Mouse (Mus musculus): Measurements from ENCODE around the gene Prkar1b. TPM values are rescaled to one million over a fixed set of nuclear protein-coding genes. Genes with fewer than 3 reads are reported as not detected.
A peak's percentile ranks its signal among the peaks of the same experiment; 100 is the strongest.

Prkar1b gene
- polyA plus RNA-seq (2017; shearing (Covaris generic)) = 1 to 10 TPM; 2.6 to 5.4 TPM

DNA sequence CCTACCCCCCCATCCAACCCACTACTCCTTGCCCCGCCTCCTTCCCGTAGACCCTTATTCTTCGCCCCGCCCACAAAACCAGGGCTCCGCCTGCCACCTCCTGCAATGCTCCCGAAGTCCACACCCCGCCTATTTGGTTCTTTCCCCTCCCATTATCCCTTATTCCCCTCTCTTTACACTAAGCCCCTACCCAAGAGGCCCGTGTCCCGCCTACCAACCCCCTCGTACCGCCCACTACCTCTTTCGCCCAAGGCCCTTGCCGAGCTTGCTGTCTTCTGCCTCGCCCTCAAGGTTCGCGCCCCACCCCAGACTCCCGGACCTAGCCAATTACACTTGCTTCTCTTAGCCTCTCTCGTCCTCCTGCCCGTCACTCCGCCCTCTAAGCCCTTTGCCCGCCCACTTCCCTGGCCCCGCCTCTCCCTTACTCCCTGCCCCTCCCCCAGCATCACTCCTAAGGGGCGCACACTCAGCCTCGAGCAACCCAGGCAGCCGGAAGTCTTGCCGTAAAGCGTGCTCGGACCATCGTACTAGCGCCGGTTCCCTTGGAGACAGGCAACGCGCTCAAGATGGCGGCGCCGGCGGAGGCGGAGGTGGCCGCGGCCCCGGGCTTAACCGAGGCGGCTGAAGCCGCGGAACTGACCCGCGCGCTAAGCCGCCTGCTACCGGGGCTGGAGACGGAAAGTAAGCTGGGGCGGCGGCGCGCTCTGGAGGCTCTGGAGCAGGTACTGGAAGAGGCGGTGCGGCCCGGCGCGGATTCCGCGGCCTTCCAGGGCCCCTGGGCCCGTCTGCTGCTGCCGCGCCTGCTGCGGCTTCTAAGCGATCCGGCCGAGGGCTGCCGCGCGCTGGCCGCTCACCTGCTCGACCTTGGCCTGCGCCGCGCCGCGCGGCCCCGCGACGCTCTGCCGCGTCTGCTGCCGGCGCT, at the start of gene Prkar1b, which contains the start of gene Dnaaf5:
Gene Prkar1b (minus strand): TSS at position 321 of the 922 bp plus-strand sequence.
Gene Dnaaf5 (plus strand): TSS at position 543 of the 922 bp plus-strand sequence.
- ATAC-seq = peak; percentile 95

DNA sequence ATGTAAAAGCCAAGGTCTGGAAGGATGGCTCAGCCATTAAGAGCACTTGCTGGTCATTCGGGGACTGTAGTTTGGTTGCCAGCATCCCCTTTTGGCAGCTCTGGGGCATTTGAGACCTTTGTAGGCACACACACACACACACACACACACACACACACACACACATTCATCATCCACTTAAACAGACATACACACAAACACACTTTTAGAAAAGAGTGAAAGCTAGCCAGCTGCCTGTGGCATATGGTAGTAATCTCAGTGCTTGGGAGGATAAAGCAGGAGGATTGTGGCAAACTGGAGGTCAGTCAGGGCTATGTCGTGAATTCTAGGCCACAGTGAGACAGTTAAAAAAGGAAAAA, 49.8 kb upstream of the Prkar1b start:
- no peak for ATAC-seq

GRCm38 (mm10) chr5:139198779-139199178, 49.0 kb upstream of the Prkar1b start:
- no peak for ATAC-seq

GRCm38 (mm10) chr5:139190958-139191357, 41.2 kb upstream of the Prkar1b start:
- no peak for ATAC-seq

- no peak for ATAC-seq
Observed at GRCm38 (mm10) chr5:139189726-139190125, 39.9 kb upstream of the Prkar1b start.

GRCm38 (mm10) chr5:139184897-139185296, 35.1 kb upstream of the Prkar1b start:
- no peak for ATAC-seq

GRCm38 (mm10) chr5:139183601-139184000, 33.8 kb upstream of the Prkar1b start:
- no peak for ATAC-seq

DNA sequence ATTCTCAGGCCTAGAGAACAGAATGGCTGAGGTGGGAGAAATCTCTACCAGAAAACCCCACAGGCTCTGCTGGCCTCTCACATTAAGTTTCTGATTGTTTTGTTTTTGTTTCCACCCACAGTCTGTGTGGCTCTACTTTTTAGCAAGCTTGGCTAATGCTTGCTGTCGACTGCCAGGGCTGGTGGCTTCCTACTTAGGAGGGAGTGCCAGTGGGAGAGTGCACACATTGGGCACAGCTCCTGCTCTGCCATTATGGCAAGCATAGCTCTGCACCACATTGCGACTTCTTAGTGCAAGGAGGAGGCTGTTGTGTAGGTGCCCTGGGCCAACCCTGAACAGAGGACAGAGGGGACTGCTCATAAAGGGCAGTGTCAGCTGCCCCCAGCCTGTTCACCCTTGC, 33.3 kb upstream of the Prkar1b start:
- ATAC-seq = no peak

- ATAC-seq = peak; percentile 71
Observed at GRCm38 (mm10) chr5:139178895-139179631, 29.3 kb upstream of the Prkar1b start.

GRCm38 (mm10) chr5:139174556-139175547, 25.1 kb upstream of the Prkar1b start:
- ATAC-seq = peak; percentile 51

DNA sequence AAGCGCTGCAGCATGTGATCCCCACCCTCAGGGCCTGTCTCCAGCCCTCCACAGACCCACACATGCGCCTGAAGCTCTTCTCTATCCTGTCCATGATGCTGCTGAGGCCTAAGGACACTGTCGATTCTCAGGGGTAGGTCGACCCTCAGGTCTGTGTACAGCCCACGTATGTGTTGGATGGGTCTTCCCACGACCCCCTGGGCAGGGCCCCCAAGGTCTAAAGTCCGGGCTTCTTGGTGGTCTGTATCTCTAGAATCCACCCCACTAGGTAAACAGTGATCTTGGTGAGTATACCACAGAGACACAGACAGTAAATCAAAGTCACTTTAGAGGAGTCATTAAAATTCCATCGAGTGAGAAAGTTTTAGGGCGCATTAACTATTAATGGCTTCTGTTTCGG, 24.3 kb upstream of the Prkar1b start:
- no peak for ATAC-seq

DNA sequence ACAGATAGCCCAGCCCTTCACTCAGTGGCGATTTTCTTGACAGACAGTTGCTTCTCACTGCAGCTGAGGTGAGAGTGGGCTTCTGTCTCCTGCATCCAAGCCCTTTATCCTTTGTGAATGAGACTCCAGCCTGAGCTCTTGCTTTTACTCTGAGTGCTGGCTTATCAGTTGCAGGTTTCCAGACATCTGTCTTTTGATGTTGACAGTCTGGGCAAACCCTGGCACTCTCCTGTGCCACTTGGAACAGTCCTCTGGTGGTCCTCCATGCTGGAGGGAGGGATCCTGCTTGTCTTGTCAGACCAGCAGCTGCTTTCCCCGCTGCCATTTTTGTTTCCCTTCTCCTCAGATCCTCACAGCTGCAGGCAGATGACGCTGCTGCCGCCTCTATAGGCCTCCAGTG, 22.1 kb upstream of the Prkar1b start:
- ATAC-seq = no peak

GRCm38 (mm10) chr5:139167548-139167947, 17.7 kb upstream of the Prkar1b start:
- ATAC-seq = no peak

DNA sequence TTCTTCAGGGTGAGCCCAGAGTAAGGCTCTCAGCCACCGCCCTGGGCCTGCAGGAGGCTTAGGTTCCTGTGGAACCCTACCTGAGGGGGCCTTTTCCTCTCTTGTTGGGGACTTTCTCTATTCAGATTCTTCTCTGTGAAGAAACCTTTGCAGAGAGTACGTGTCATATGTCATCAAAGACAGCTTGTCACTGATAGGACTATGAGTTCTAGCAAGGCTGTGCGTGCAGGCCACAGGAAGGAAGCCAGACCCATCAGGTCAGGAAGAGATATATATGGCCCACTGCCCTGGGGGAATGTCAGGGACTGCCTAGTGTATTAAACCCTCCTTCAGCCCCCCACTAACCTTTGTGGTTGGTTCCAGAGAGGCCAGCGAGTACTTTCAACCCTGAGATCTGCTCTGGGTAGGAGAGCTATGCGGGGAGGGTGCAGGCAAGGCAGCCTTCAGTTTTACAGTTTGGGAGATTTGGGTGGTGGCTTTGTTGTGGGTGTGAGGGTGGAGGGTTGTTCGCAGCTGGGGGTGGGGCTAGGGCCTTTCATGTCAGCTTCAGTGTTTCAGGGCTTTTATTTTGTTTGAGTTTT, 17.1 kb upstream of the Prkar1b start:
- ATAC-seq = peak; percentile 92

DNA sequence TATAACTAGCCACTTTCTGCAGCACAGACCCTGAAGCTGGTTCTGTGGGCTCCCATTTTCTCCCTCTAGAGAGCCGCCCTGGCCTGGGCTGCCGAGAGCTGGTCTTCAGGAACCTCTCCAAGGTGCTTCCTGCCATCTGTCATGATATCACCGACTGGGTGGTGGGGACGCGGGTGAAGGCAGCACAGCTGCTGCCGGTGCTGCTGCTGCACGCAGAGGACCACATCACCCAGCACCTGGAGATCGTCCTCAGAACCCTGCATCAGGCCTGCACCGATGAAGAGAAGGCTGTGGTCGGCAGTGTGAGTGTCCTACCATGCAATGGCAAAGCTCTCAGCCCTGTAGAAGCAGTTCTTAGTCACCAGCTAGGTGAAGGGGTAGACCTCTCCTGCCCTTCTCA, 11.8 kb upstream of the Prkar1b start:
- ATAC-seq = no peak

DNA sequence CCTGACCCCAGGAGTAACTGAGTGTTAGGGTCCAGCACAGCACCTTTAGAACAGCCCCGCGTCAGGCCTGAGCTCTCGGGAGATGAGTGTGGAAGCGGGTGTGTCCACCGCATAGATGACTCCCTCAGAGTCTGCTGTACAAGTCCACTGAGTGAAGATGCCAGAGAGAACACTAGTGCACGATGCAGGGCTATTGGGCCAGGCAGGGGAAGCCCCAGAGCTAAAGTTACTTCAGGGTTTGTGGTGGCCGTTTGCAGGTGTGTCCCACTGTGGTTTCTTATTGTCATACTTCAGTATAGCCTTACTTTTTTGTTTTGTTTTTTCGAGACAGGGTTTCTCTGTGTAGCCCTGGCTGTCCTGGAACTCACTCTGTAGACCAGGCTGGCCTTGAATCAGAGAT, 11.1 kb upstream of the Prkar1b start:
- peak; percentile 38 for ATAC-seq

- no peak for ATAC-seq
Observed at GRCm38 (mm10) chr5:139150603-139151031, 816 bp upstream of the Prkar1b start.

- ATAC-seq = no peak
Observed at GRCm38 (mm10) chr5:139149006-139149672, 662 bp downstream of the Prkar1b start.

DNA sequence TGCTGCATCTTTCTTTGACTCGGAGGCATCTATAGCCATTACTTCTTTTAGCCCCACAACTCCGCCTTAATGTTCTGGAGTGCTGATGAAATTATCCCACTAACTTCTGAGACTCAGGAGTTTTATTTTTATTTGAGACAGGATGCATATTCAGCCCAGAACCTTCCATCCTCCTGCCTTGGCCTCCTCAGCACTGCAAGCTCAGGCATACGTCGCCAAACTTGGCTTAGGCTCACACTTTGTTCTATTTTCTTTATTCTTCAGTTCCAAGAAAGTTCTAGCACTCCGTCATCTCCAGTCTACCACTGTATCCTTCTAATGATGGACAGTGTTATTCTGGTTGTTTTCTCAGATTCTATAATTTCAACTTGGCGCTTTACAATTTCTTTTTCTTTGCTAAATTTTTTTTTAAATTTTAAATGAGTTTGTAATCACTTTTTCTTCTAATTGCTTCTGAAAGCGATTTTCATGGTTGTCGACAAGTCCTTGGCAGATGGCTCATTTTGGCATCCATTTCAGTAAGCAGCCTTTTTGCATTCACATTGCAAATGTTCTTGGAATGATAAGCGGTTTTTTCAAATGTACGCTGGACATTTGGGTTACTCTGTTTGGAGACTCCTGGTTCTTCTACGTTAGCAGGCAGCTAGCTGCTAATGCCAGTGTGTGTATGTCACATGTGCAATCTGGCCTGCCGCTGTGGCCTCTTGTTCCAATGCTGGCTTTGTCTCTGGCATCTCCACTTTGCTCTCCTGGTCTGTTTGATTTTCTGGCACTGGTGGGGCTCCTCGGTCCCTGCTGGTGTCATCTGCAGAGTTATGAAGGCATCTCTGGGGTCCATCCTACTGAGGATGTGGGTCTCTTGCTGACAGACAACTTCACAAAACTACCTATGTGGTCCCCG, 2.4 kb downstream of the Prkar1b start:
- ATAC-seq = no peak

DNA sequence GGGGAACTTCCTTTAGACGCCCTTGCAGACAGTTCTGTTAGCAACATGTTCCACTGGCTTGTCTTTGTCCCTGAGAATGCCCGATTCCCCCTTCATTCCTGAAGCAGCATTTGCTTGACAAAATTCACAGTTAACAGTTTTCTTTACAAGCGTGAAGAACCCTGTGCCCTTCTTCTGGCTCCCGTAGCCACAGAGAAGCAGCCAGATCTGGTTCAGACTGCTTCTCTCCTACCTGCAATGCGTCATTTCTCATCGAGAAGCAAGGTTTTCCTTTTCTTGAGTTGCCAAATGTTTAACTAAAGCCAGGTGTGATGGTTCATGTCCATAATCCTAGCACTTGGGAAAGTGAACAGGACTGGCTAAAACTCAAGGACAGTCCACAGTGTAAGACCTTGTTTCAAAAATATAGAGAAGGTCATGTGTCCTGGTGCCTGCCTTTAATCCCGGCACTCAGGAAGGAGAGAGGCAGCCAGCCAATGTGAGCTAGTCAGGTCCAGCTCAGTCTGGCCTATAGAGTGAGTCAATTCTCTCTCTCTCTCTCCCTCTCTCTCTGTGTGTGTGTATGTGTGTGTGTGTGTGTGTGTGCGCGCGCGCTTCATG, 3.2 kb downstream of the Prkar1b start:
- ATAC-seq = no peak

All from activated CD4-positive, CD25-positive, alpha-beta regulatory T cell, adult 4 months (primary cell).